Mouse (Mus musculus) right cerebral cortex, postnatal 10 days (tissue): Measurements from ENCODE around the gene Olfr881.

Source experiments
- DNase-seq, 2 experiments: peaks; one replicate each; pipeline ENCODE4 v3.0.0; 2021; ENCODE audit warnings: low spot score in 2 of 2

Olfr881 gene

DNA sequence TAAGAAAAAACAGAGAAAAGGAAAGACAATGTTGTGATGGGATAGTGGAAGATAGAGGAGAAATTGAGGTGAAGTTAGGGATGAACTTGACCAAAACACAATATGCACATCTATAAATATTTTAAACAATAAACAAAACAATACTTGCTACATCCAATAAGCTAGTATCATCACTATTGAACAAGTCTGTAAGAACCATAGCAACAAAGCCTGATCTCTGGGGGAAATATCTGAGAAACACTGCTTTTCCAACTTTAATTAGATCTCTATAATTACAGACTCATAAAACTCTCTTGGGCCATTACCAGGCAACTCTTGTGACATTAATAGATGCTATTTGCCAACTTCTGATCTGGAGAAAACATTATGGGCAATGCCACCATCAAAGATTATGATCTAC is at the start of gene Olfr881:
Olfr881 (plus strand) TSS at position 301 of the 400 bp plus-strand sequence.
- no peak for DNase-seq

GRCm38 (mm10) chr9:37998581-37999204 is 7.1 kb downstream of the Olfr881 start:
- DNase-seq, result no peak

DNA sequence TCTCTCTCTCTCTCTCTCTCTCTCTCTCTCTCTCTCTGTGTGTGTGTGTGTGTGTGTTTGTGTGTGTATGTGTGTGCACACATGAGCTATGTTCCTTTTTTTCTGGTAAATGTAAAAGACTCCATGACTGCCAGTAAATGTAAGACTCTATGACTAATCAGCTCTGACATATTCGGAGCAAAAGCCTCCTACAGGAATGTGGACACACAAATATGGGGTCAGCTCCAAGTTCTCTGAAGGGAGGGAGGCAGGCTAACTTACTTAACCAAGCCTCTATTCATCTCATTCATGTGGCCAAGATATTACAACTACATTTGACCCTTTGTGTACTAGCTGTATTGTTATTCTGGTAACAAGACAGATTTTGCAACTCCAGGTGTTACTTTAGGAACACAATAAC is 8.4 kb downstream of the Olfr881 start:
- no peak for DNase-seq

- no peak for DNase-seq
Measured at GRCm38 (mm10) chr9:38025508-38025907, 33.9 kb downstream of the Olfr881 start, which contains the start of gene Olfr883. TSS of gene Olfr883 (plus strand) at chr9:38025808.
